Mouse (Mus musculus) neural tube, embryonic 15.5 days (tissue): Measurements from ENCODE around the gene Tagln2. TPM values are rescaled to one million over a fixed set of nuclear protein-coding genes. Genes with fewer than 3 reads are reported as not detected.

Source experiments
- ATAC-seq: fragments of 200-750 bp; cut with Nextera tagmentation; 2 replicates; pipeline ENCODE4 v1.8.0; 2017; ENCODE audit warnings: mild to moderate bottlenecking, moderate TSS enrichment, moderate library complexity; ENCODE audit not compliant: low FRiP score
- H3K27ac ChIP-seq: fragments of 300-500 bp; sonication (generic); replicated peaks from 2 replicates; pipeline ENCODE4 v1.5.1; 2015; ENCODE audit warnings: mild to moderate bottlenecking, inconsistent platforms
- H3K27me3 ChIP-seq: fragments of 300-500 bp; sonication (generic); replicated peaks from 2 replicates; pipeline ENCODE4 v1.6.1; 2015; ENCODE audit warnings: inconsistent platforms
- H3K36me3 ChIP-seq: fragments of 300-500 bp; sonication (generic); 2 replicates; pipeline ENCODE4 v1.6.1; 2015; ENCODE audit warnings: inconsistent platforms
- H3K4me1 ChIP-seq: fragments of 300-500 bp; sonication (generic); 2 replicates; pipeline ENCODE4 v1.6.1; 2015; ENCODE audit warnings: inconsistent platforms
- H3K4me2 ChIP-seq: fragments of 300-500 bp; sonication (generic); 2 replicates; pipeline ENCODE4 v1.6.1; 2015; ENCODE audit warnings: inconsistent platforms, mild to moderate bottlenecking, moderate library complexity
- H3K4me3 ChIP-seq: fragments of 300-500 bp; sonication (generic); replicated peaks from 2 replicates; pipeline ENCODE4 v1.5.1; 2015; ENCODE audit warnings: mild to moderate bottlenecking, inconsistent platforms
- H3K9ac ChIP-seq: fragments of 300-500 bp; sonication (generic); replicated peaks from 2 replicates; pipeline ENCODE4 v1.6.1; 2015; ENCODE audit warnings: mild to moderate bottlenecking, inconsistent platforms
- H3K9me3 ChIP-seq: fragments of 300-500 bp; sonication (generic); replicated peaks from 2 replicates; pipeline ENCODE4 v1.6.1; 2016; ENCODE audit warnings: inconsistent platforms
- WGBS: fragments of 180-500 bp; shearing (Covaris S2); methylation state at CpG from one replicate; pipeline ENCODE4 v1.1.7; 2015; ENCODE audit warnings: mixed read lengths; 5-methylcytosine and 5-hydroxymethylcytosine counted together
- polyA plus RNA-seq: library from polyadenylated mRNA; unstranded; fragments of >200 nt; fragmentation: Nextera tagmentation; extraction: Ambion mirVana; gene quantifications from 2 replicates; pipeline ENCODE4 v1.2.1, GENCODE M21; 2015

Gene Tagln2
- polyA plus RNA-seq, 1 experiment from 2014 or later, result 140 TPM

DNA sequence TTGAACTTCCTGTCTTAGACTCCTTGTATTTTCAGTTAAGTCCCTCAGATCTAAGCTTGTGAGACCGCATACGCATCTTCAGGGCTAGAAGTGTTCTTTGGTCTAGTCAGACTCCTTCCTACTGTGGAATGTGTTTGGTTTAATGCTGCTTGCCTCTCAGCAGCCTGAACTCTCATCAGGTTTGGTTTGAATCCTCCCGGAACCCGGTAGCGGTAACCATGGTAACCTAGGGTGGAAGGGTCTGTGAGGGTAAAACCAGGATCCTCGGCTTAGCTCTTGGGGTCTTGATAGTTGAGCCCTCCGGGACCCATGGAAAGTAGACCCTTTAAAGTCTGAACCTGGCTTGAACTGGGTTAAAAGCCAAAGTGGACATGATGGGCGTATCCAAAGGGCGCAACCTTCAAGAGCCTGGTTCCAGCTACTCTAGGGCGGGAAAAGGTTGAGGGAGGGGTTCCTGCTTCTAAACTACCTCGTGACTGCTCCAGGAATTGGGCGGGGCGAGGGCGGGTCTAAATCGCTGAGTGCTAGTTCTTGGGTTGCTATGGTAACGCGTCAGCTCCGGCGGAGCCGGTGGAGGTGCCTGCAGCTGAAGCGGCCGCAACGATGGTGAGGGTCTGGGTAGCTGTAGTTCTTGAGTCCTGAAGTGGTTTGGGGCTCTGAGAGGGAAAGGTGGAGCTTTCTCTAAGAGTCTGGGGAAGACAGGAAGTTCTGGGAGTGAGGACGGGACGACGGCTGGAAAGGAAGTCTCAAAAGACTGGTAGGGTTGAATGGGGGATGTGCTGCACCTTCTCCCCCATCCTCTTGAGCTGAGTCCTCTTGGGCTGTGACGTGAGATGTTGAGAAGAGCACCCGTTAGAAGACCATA lies 21.0 kb downstream of the Tagln2 start, which contains the start of gene Cfap45:
Gene Cfap45, plus strand, starts transcription at position 226 of the 865 bp plus-strand sequence.
- H3K9me3 ChIP-seq, result no peaks in the 10 kb centered on the region
- peak; percentile 93 for ATAC-seq
- peaks cover 22% of the 10 kb centered on the region for H3K4me1 ChIP-seq
- peak within 1 kb of the TSS; percentile 78 for H3K4me2 ChIP-seq
- no peaks in the 10 kb centered on the region for H3K36me3 ChIP-seq
- peak within 1 kb of the TSS; percentile 43 for H3K4me3 ChIP-seq
- 5% methylated on average over 28 of the region's 28 CpGs for WGBS
- peak within 1 kb of the TSS; percentile 47; the same call in 1 of the 2 replicates for H3K27ac ChIP-seq
- H3K9ac ChIP-seq, result peak within 1 kb of the TSS; percentile 18; the same call in 1 of the 2 replicates
- no peaks in the 10 kb centered on the region for H3K27me3 ChIP-seq

DNA sequence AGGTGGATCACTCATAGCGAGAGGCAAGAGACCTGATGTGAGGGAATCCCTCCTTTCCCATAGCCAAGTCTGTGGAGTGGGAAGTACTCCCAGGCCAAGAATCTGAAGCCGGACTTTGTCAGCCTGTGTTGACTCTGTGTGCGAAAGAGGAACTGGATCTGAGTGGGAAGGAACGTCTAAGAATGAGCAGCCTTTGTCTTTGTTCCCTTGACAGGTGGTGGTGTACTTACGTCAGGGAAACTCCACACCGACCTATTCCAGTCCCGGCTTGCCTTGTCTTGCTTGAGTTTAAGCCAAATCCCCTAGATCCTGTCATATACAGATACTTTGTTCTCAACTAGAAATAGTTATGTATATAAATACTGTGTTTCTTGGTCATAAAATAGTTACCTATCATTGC lies 22.7 kb downstream of the Tagln2 start:
- Histone ChIP-seq H3K9ac (no peak overlapping the region), H3K27me3 (no peaks in the 10 kb centered on the region), H3K36me3 (no peaks in the 10 kb centered on the region), H3K9me3 (no peaks in the 10 kb centered on the region), H3K4me1 (peaks cover 22% of the 10 kb centered on the region), H3K4me2 (no peak overlapping the region), H3K27ac (no peak overlapping the region), H3K4me3 (no peak overlapping the region)
- ATAC-seq, result no peak
- 70% methylated on average over 7 of the region's 7 CpGs for WGBS

GRCm38 (mm10) chr1:172523699-172524101 lies 23.9 kb downstream of the Tagln2 start:
- no peaks in the 10 kb centered on the region for H3K27me3 ChIP-seq
- peaks cover 22% of the 10 kb centered on the region for H3K4me1 ChIP-seq
- H3K27ac ChIP-seq, result no peak overlapping the region
- no peak overlapping the region for H3K4me2 ChIP-seq
- no peak for ATAC-seq
- H3K9ac ChIP-seq, result no peak overlapping the region
- H3K9me3 ChIP-seq, result no peaks in the 10 kb centered on the region
- no peaks in the 10 kb centered on the region for H3K36me3 ChIP-seq
- 58% methylated on average over 12 of the region's 12 CpGs for WGBS
- no peak overlapping the region for H3K4me3 ChIP-seq

GRCm38 (mm10) chr1:172525027-172525764 lies 25.3 kb downstream of the Tagln2 start:
- H3K9me3 ChIP-seq, result no peaks in the 10 kb centered on the region
- peak overlapping the region; percentile 33 for H3K4me2 ChIP-seq
- no peak for ATAC-seq
- no peak overlapping the region for H3K4me3 ChIP-seq
- no peaks in the 10 kb centered on the region for H3K36me3 ChIP-seq
- H3K9ac ChIP-seq, result no peak overlapping the region
- peaks cover 24% of the 10 kb centered on the region for H3K4me1 ChIP-seq
- 36% methylated on average over 15 of the region's 15 CpGs for WGBS
- H3K27ac ChIP-seq, result peak overlapping the region; percentile 61
- no peaks in the 10 kb centered on the region for H3K27me3 ChIP-seq

GRCm38 (mm10) chr1:172525971-172526370 lies 26.1 kb downstream of the Tagln2 start:
- Histone ChIP-seq H3K9ac (no peak overlapping the region), H3K27me3 (no peaks in the 10 kb centered on the region), H3K4me3 (no peak overlapping the region), H3K27ac (no peak overlapping the region), H3K9me3 (no peaks in the 10 kb centered on the region), H3K36me3 (no peaks in the 10 kb centered on the region), H3K4me2 (no peak overlapping the region), H3K4me1 (peaks cover 23% of the 10 kb centered on the region)
- no peak for ATAC-seq
- WGBS, result 72% methylated on average over 7 of the region's 7 CpGs

GRCm38 (mm10) chr1:172526380-172527081 lies 26.7 kb downstream of the Tagln2 start:
- Histone ChIP-seq H3K27ac (no peak overlapping the region), H3K4me2 (no peak overlapping the region), H3K36me3 (no peaks in the 10 kb centered on the region), H3K9me3 (no peaks in the 10 kb centered on the region), H3K27me3 (no peaks in the 10 kb centered on the region), H3K9ac (no peak overlapping the region), H3K4me1 (peaks cover 23% of the 10 kb centered on the region), H3K4me3 (no peak overlapping the region)
- no peak for ATAC-seq
- 74% methylated on average over 23 of the region's 23 CpGs for WGBS

GRCm38 (mm10) chr1:172527431-172527830 lies 27.6 kb downstream of the Tagln2 start:
- no peak overlapping the region for H3K4me3 ChIP-seq
- no peak overlapping the region for H3K27ac ChIP-seq
- no peaks in the 10 kb centered on the region for H3K9me3 ChIP-seq
- H3K27me3 ChIP-seq, result no peaks in the 10 kb centered on the region
- no peak overlapping the region for H3K9ac ChIP-seq
- WGBS, result 93% methylated on average over 10 of the region's 10 CpGs
- H3K36me3 ChIP-seq, result no peaks in the 10 kb centered on the region
- no peak for ATAC-seq
- H3K4me1 ChIP-seq, result peaks cover 29% of the 10 kb centered on the region
- no peak overlapping the region for H3K4me2 ChIP-seq

- H3K27ac ChIP-seq, result no peak overlapping the region
- no peaks in the 10 kb centered on the region for H3K9me3 ChIP-seq
- WGBS, result 4% methylated on average over 7 of the region's 7 CpGs
- ATAC-seq, result peak; percentile 61; the same call in 1 of the 2 replicates
- H3K4me2 ChIP-seq, result no peak overlapping the region
- H3K4me1 ChIP-seq, result peaks cover 34% of the 10 kb centered on the region
- no peaks in the 10 kb centered on the region for H3K36me3 ChIP-seq
- H3K4me3 ChIP-seq, result no peak overlapping the region
- H3K9ac ChIP-seq, result no peak overlapping the region
- no peaks in the 10 kb centered on the region for H3K27me3 ChIP-seq
Observed at GRCm38 (mm10) chr1:172528701-172529100, 28.9 kb downstream of the Tagln2 start.

DNA sequence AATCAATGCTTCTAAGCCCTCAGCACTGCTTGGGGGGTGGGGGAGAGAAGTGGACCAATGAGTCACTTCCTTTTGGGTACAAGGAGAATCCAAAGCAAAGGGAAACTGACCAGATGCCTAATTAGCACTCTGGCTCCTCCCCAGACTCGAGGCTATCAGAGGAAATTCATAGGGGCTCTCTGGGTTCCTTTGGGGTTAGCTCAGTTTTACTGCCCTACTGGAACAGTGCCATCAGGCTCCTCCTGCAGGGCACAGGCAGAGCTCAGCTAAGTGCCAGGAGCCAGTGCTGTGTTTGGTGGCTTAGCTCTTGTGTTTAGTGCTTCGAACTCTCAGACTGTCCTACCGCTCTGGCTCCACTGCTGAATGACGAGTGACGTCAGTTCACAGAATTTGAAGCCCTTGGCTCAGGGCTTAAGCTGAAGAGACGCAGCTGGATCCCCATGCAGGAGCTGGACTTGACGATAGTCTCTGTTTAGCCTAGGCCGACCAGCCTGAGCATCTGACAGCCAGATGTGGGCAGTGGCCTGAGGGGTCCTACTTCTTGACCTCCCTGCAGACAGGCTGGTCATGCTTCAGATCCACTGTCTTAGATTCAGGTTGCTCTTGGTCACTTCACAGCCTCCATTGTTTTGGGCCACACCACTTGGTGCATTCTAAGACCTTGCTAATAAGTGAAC lies 30.8 kb downstream of the Tagln2 start:
- Histone ChIP-seq H3K9ac (no peak overlapping the region), H3K27me3 (no peaks in the 10 kb centered on the region), H3K4me1 (peaks cover 34% of the 10 kb centered on the region), H3K4me3 (no peak overlapping the region), H3K27ac (no peak overlapping the region), H3K9me3 (no peaks in the 10 kb centered on the region), H3K36me3 (no peaks in the 10 kb centered on the region), H3K4me2 (no peak overlapping the region)
- ATAC-seq, result no peak
- WGBS, result 20% methylated on average over 8 of the region's 8 CpGs

GRCm38 (mm10) chr1:172532551-172532950 lies 32.7 kb downstream of the Tagln2 start:
- Histone ChIP-seq H3K27me3 (0 out of 2 replicates have a peak, but pooled peaks cover 2% of the 10 kb centered on the region), H3K27ac (no peak overlapping the region), H3K9me3 (no peaks in the 10 kb centered on the region; the same call in 1 of the 2 replicates), H3K36me3 (no peaks in the 10 kb centered on the region), H3K9ac (no peak overlapping the region), H3K4me2 (peak overlapping the region; percentile 44), H3K4me1 (peaks cover 34% of the 10 kb centered on the region), H3K4me3 (peak overlapping the region; percentile 24)
- peak; percentile 36; the same call in 1 of the 2 replicates for ATAC-seq
- 7% methylated on average over 13 of the region's 13 CpGs for WGBS

DNA sequence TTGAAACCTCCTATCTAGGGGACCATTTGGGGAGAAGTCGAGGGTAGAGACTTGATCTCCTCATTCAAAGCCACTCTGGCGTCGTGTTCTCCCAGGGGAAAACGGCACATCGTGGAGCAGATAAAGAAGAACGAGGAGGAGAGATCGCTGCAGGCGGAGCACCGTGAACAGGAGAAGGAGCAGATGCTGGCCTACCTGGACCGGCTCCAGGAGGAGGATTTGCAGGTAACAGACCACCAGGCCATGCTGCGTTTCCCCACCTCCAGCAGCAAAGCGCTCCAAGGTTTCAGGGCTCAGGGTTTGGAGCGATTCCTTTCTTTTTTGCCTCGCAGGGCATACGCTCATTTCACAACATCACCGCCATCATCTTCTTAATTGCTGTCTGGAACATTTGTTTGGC lies 35.3 kb downstream of the Tagln2 start:
- Histone ChIP-seq H3K4me1 (peaks cover 38% of the 10 kb centered on the region), H3K9me3 (no peaks in the 10 kb centered on the region; the same call in 1 of the 2 replicates), H3K4me3 (no peak overlapping the region), H3K4me2 (no peak overlapping the region), H3K27me3 (0 out of 2 replicates have a peak, but pooled peaks cover 3% of the 10 kb centered on the region), H3K9ac (no peak overlapping the region), H3K27ac (no peak overlapping the region), H3K36me3 (no peaks in the 10 kb centered on the region)
- 60% methylated on average over 16 of the region's 16 CpGs for WGBS
- ATAC-seq, result no peak
